Mouse (Mus musculus) CD4-positive naive resting alpha-beta T cell, adult 57 days (primary cell): ENCODE results near the gene Hoxc13. TPM values are rescaled to one million over a fixed set of nuclear protein-coding genes. Genes with fewer than 3 reads are reported as not detected.

ENCODE experiments used
- total RNA-seq: library from RNA; stranded (reverse); gene quantifications from one replicate; pipeline ENCODE4 v1.2.4, GENCODE M21; 2023

The Hoxc13 gene
- total RNA-seq, result not detected

DNA sequence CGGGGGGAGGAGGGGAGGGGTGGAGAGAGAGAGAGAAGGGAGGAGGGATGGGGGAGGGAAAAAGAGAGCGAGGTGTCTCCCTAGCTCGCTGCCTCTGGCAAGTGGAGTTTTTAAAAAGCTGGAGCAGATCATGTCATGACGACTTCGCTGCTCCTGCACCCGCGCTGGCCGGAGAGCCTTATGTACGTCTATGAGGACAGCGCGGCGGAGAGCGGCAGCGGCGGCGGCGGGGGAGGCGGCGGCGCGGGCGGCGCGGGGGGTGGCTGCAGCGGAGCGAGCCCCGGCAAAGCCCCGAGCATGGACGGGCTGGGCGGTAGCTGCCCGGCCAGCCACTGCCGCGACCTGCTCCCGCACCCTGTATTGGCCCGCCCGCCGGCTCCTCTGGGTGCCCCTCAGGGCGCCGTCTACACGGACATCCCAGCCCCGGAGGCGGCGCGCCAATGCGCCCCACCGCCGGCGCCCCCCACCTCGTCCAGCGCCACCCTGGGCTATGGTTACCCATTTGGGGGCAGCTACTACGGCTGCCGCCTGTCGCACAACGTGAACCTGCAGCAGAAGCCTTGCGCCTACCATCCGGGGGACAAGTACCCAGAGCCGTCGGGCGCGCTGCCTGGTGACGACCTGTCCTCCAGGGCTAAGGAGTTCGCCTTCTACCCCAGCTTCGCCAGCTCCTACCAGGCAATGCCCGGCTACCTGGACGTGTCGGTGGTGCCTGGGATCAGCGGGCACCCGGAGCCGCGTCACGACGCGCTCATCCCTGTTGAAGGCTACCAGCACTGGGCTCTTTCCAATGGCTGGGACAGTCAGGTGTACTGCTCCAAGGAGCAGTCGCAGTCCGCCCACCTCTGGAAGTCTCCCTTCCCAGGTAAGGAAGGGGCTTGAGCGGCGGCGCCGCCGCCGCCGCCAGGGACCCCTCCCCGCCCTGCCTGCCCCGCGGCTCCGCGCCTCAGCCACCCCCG, at the start of gene Hoxc13:
Gene Hoxc13 (plus strand): TSS at position 51 of the 959 bp plus-strand sequence.

DNA sequence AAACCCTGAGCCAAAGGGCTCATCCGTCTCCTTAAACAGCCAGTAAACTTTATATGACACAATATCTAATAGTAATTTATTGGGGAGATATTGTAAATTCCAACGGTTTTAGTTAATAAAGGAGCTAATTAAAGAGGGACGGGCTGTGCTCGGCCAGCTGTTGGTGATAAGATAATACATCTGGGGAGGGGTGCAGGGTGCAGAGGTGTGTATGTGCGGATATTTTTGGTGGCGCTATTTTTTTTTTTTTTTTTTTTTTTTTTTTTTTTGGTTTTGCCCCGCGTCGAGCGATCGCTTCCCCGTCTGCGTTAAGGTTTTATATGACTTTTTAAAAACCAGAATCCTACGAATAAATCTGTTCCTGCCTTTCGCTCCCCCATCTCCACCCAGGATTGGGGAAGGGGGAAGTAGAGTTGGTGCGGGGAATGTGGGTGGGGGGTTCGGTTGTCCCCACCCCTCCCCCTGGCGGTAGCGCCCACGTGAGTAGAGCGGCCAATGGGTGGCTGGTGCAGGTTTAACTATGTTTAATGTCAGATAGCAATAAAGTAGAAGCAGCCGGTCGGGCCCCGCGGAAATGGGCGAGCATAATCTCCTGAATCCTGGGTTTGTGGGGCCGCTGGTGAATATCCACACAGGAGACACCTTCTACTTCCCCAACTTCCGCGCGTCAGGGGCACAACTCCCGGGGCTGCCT, 15.5 kb downstream of the Hoxc13 start, which contains the start of gene Hoxc12:
Gene Hoxc12 (plus strand): TSS at position 479 of the 694 bp plus-strand sequence.

GRCm38 (mm10) chr15:102954192-102955006, 33.5 kb downstream of the Hoxc13 start, which contains the start of gene Hoxc11:
Gene Hoxc11, plus strand, starts transcription at chr15:102954427.

DNA sequence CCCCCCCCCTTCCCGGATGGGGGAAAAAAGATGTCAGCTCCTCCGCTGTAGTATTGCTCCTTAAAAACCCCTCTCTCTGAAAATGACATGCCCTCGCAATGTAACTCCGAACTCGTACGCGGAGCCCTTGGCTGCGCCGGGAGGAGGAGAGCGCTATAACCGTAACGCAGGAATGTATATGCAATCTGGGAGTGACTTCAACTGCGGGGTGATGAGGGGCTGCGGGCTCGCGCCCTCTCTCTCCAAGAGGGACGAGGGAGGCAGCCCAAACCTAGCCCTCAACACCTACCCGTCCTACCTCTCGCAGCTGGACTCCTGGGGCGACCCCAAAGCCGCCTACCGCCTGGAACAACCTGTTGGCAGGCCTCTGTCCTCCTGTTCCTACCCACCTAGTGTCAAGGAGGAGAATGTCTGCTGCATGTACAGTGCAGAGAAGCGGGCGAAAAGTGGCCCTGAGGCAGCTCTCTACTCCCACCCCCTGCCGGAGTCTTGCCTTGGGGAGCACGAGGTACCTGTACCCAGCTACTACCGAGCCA, 45.9 kb downstream of the Hoxc13 start, which contains the start of gene Hoxc10:
Gene Hoxc10 (plus strand): TSS at position 21 of the 536 bp plus-strand sequence.

DNA sequence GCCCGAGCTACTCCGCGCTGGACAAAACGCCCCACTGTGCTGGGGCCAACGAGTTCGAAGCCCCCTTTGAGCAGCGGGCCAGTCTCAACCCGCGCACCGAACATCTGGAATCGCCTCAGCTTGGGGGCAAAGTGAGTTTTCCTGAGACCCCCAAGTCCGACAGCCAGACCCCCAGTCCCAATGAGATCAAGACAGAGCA, 46.3 kb downstream of the Hoxc13 start, which contains the start of gene Hoxc5:
Gene Hoxc5 (plus strand): TSS at position 132 of the 199 bp plus-strand sequence.

GRCm38 (mm10) chr15:102976171-102976570, 55.3 kb downstream of the Hoxc13 start, which contains the start of gene Hoxc9:
Gene Hoxc9, plus strand, starts transcription at chr15:102976439.

Other genes with a start within 250 kb of the Hoxc13 start
- gene Atp5g2, start 248.8 kb upstream of the Hoxc13 start, total RNA-seq, result 3.5 TPM
- gene Calcoco1, start 198.9 kb upstream of the Hoxc13 start, total RNA-seq, result 51.2 TPM
- not detected for gene Hoxc12, start 15.7 kb downstream of the Hoxc13 start, total RNA-seq
- not detected for gene Hoxc11, start 33.3 kb downstream of the Hoxc13 start, total RNA-seq
- not detected for gene Hoxc10, start 45.7 kb downstream of the Hoxc13 start, total RNA-seq
- not detected for gene Hoxc5, start 46.3 kb downstream of the Hoxc13 start, total RNA-seq
- gene Hoxc9, start 55.3 kb downstream of the Hoxc13 start, total RNA-seq, result not detected
- gene Hoxc8, start 69.5 kb downstream of the Hoxc13 start, total RNA-seq, result not detected
- not detected for gene Hoxc6, start 77.2 kb downstream of the Hoxc13 start, total RNA-seq
- gene Hoxc4, start 97.8 kb downstream of the Hoxc13 start, total RNA-seq, result not detected
- gene Smug1, start 246.0 kb downstream of the Hoxc13 start, total RNA-seq, result 10.8 TPM